20 mouse cellular contexts compared by ENCODE assay signal in genomic region chr10:13689841-13690590, GRCm38 (mm10).
"Had no signal": no experiment of that assay in that cellular context is flagged by ENCODE, and none has a peak within 500 bp of the region (broad histone marks: within the 10 kb centered on the region; RNA-seq: fewer than 3 reads in every experiment).

No protein-coding gene starts in this region.

- H3K9ac ChIP-seq: kidney, embryonic 15.5 days; limb, embryonic 15.5 days; liver, embryonic 14.5 days; liver, postnatal 0 days; lung, embryonic 14.5 days had no signal

- H3K27me3 ChIP-seq: kidney, embryonic 15.5 days; limb, embryonic 15.5 days had no signal

- H3K9me3 ChIP-seq: kidney, embryonic 15.5 days; limb, embryonic 15.5 days had no signal

- ATAC-seq: liver, postnatal 0 days had no signal

- H3K36me3 ChIP-seq: kidney, embryonic 15.5 days; limb, embryonic 15.5 days had no signal

- H3K4me3 ChIP-seq: kidney, embryonic 15.5 days; layer of hippocampus, adult 2 months; limb, embryonic 15.5 days had no signal

- H3K4me2 ChIP-seq: kidney, embryonic 15.5 days; limb, embryonic 15.5 days; liver, embryonic 11.5 days; lung, embryonic 14.5 days had no signal

- DNase-seq: kidney, adult 11 months; kidney, adult 8-10 months; kidney, postnatal 14 days; layer of hippocampus, adult 9-11 months; liver, postnatal 0 days; lung, embryonic 14.5 days; lung, postnatal 10 days; lung, postnatal 36 days; midbrain, embryonic 14.5 days; right cerebral cortex, postnatal 14 days; right cerebral cortex, postnatal 4 days; thymus, adult 2 months; thymus, postnatal 14 days; thymus, postnatal 4 days had no signal

- H3K27ac ChIP-seq: kidney, embryonic 15.5 days; layer of hippocampus, adult 2 months; limb, embryonic 15.5 days; liver, embryonic 14.5 days; stomach, postnatal 0 days had no signal
